Mouse (Mus musculus) skeletal muscle tissue, adult 2 months (tissue): ENCODE measurements at regions not wholly inside any gene's neighbourhood (a gene's known extent, or its start where the extent isn't known, plus 50 kb on each side); places are given as distances from the start of the nearest gene placed in this dataset.
"Not testable (repeated sequence)": the region's sequence is repeated elsewhere in the genome, so short reads cannot be mapped to it uniquely, and the experiment has no call there.

ENCODE experiments used
- DNase-seq: peaks from one replicate; pipeline ENCODE4 v3.0.0-alpha.2; 2012; ENCODE audit warnings: low read depth, low spot score

- not testable (repeated sequence) for DNase-seq
These were observed 160.5 kb upstream of the Myt1l start for GRCm38 (mm10) chr12:29367741-29368106.

GRCm38 (mm10) chr12:29368107-29368819, 159.9 kb upstream of the Myt1l start:
- peak; percentile 11 for DNase-seq

- DNase-seq: no peak
These were observed 159.4 kb upstream of the Myt1l start for GRCm38 (mm10) chr12:29368820-29369175.

GRCm38 (mm10) chr12:29391756-29392155, 136.4 kb upstream of the Myt1l start:
- no peak for DNase-seq

- no peak for DNase-seq
These were observed 133.9 kb upstream of the Myt1l start for GRCm38 (mm10) chr12:29394271-29394670.

GRCm38 (mm10) chr12:29394881-29395280, 133.3 kb upstream of the Myt1l start:
- DNase-seq: no peak

GRCm38 (mm10) chr12:29395401-29395982, 132.7 kb upstream of the Myt1l start:
- DNase-seq: no peak

GRCm38 (mm10) chr12:29404434-29404833, 123.8 kb upstream of the Myt1l start:
- DNase-seq: no peak

GRCm38 (mm10) chr12:29409336-29410055, 118.7 kb upstream of the Myt1l start:
- no peak for DNase-seq

- DNase-seq: no peak
These were observed 94.2 kb upstream of the Myt1l start for GRCm38 (mm10) chr12:29433936-29434335.

GRCm38 (mm10) chr12:29439343-29440019, 88.7 kb upstream of the Myt1l start:
- DNase-seq: no peak

- not testable (repeated sequence) for DNase-seq
These were observed 63.0 kb upstream of the Myt1l start for GRCm38 (mm10) chr12:29465201-29465600.
